Mouse (Mus musculus): ENCODE measurements around the gene Ilf2.

GRCm38 (mm10) chr3:90515789-90516188 is 39.9 kb downstream of the Ilf2 start:
- no peak for TF ChIP-seq CTCF (IDR thresholded peaks at IDR 0.05)
- TF ChIP-seq POLR2A (IDR thresholded peaks at IDR 0.05; ENCODE audit: insufficient read depth, low read depth, low read length), result no peak
